ENCODE assay signal across 8 mouse cellular contexts in the genomic region with DNA sequence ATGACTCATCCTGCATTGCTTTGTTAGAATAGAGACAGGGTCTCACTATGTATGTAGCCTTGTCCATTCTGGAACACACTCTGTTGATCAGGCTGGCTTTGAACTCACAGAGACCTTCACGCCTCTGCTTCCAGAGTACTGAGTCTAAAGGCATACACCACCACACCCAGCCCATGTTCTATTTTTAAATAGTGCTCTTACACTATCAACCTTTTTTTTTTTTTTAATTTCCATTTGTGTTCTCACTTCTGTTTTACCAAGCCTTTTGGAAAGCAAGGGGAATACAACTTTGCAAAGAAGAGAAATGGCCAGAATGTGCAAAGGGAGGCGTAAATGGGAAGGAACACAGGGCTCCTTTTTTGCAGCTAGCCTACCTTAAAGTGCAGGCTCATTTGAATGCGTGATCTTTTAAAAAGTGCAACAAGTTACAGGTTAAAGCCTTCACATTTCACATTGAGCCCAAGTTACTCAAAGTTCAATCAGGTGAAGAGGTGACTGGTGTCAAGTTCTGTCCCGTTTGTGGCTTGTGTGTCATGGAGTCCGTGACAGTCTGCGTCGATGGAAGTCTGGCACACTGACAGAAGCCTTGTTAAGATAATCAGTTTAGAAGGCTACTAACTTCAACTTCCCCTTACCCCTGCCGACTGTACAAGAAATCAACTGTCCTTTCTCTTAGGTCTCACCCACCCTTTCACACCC. TPM values are rescaled to one million over a fixed set of nuclear protein-coding genes. Genes with fewer than 3 reads are reported as not detected.
DNase-seq lines count a peak whose midpoint lies in the region; ATAC-seq and TF ChIP-seq lines count a peak whose summit lies in the region.

No protein-coding gene starts in this region.

- H3K4me3 ChIP-seq in layer of hippocampus, adult 2 months: peak overlapping the region; percentile 98

- TF ChIP-seq CTCF in layer of hippocampus, adult 2 months (conservative IDR thresholded peaks at IDR 0.05): no peak

- peak; percentile 39 for DNase-seq in cerebellum, adult 11-12 months
- no peak for DNase-seq in cerebellum, adult 9-11 months
- no peak for DNase-seq in layer of hippocampus, adult 2 months (ENCODE audit: low spot score in 2 of 2)
- no peak for DNase-seq in layer of hippocampus, adult 9-11 months
- no peak for DNase-seq in cerebellum, adult 8-10 months
- no peak for DNase-seq in frontal cortex, postnatal 36 days (ENCODE audit: low spot score in 2 of 2)

- peak overlapping the region; percentile 91 for H3K27ac ChIP-seq in layer of hippocampus, adult 2 months

- peak; percentile 30 for ATAC-seq in erythroblast, adult 5-6 weeks (replicated peaks; ENCODE audit: low FRiP score, poor library complexity, severe bottlenecking)
- ATAC-seq in megakaryocyte progenitor cell, adult 5-6 weeks (replicated peaks; ENCODE audit: poor library complexity): peak; percentile 29

RNA-seq across cellular contexts. Expression of a gene that starts 1.0 kb away (rescaled TPM):
- total RNA-seq in layer of hippocampus, adult 2 months (2021): 10 to 100 TPM; 49.0 to 50.2 TPM
- 36.8 and 37.3 TPM in 2 replicates for total RNA-seq in erythroblast, adult 5-6 weeks (2015; ENCODE audit: low replicate concordance)
- total RNA-seq in erythroblast, adult 5-6 weeks (2017; ENCODE audit: low replicate concordance): 46.4 and 59.1 TPM in 2 replicates
- 14.2 and 20.1 TPM in 2 replicates for total RNA-seq in megakaryocyte progenitor cell, adult 5-6 weeks (2015)
- 16.0 and 22.3 TPM in 2 replicates for total RNA-seq in megakaryocyte progenitor cell, adult 5-6 weeks (2017)

RNA-seq across cellular contexts. Expression of a gene that starts 25.3 kb away (rescaled TPM):
- 100 to 1,000 TPM; 242 to 256 TPM for total RNA-seq in layer of hippocampus, adult 2 months (2021)
- 2,859 and 3,164 TPM in 2 replicates for total RNA-seq in erythroblast, adult 5-6 weeks (2015; ENCODE audit: low replicate concordance)
- 5,593 and 6,096 TPM in 2 replicates for total RNA-seq in erythroblast, adult 5-6 weeks (2017; ENCODE audit: low replicate concordance)
- total RNA-seq in megakaryocyte progenitor cell, adult 5-6 weeks (2015): 2.9 and 6.1 TPM in 2 replicates
- 5.5 and 6.0 TPM in 2 replicates for total RNA-seq in megakaryocyte progenitor cell, adult 5-6 weeks (2017)

Comparison
In these comparisons a context has a peak if more than half of its experiments do, and no peak if none do; other contexts are left out.
1. RNA of a gene that starts 25.3 kb away (total RNA-seq): 2,859 to 6,096 TPM in erythroblast, adult 5-6 weeks and 242 to 256 TPM in layer of hippocampus, adult 2 months; 2.9 to 6.1 TPM in megakaryocyte progenitor cell, adult 5-6 weeks; every median in the first group is over 10 times any median in the second.